Mouse (Mus musculus) right cerebral cortex, postnatal 10 days (tissue): ENCODE measurements around the gene Spata25.
"Not testable (repeated sequence)": the region's sequence is repeated elsewhere in the genome, so short reads cannot be mapped to it uniquely, and the experiment has no call there.

ENCODE experiments used
- DNase-seq, 2 experiments: peaks; one replicate each; pipeline ENCODE4 v3.0.0; 2021; ENCODE audit warnings: low spot score in 2 of 2

Spata25 gene

GRCm38 (mm10) chr2:164855572-164855971 lies 27.2 kb upstream of the Spata25 start:
- not testable (repeated sequence) for DNase-seq

DNA sequence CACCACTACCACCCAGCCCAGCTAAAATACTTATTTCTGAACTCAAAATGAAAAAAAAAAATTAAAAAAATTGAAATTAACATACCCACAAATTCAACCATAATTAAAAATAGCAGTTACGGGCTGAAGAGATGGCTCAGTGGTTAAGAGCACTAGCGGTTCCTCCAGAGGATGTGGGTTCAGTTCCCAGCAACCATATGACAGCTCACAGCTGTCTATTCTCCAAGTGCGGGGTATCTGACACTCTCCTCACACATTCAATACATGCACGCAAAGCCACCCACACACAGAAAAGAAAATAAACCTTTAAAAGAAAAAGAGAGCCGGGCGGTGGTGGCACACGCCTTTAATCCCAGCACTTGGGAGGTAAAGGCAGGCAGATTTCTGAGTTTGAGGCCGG lies 21.7 kb upstream of the Spata25 start:
- no peak for DNase-seq

DNA sequence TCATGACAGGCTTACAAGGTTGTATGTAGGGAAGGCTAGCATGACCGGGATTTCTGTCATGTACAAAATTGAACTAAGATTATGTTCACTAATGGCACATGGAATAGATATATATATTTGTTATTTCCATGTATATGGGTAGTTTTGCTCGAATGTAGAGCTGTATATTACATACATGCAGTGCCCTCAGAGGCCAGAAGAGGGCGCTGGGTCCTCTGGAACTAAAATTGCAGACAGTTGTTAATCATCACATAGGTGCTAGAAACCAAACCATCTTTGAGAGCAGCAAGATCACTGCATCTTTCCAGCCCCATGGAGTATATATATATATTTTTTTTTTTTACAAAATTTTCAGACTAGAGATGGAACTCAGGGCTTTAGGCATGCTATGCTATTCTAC lies 17.4 kb upstream of the Spata25 start:
- peak in 1 of 2 experiments; percentile 21 for DNase-seq

DNA sequence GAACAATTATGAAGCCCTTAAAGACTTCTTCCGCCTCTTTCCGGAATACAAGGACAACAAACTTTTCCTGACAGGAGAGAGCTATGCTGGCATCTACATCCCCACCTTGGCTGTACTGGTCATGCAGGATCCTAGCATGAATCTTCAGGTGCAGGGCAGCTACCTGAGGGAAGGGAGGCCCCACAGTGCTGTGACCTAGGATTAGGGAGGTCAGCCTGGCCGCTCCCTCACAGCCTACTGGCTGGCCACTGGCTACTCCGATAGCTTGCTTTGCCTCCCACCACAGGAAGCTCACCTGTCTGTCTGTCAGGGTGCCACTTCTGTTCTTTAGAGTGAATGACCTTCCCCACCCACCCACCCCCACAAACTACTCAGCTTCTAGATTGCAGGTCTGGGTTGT lies 6.8 kb upstream of the Spata25 start:
- DNase-seq: no peak

GRCm38 (mm10) chr2:164834531-164834930 lies 6.2 kb upstream of the Spata25 start:
- DNase-seq: no peak

DNA sequence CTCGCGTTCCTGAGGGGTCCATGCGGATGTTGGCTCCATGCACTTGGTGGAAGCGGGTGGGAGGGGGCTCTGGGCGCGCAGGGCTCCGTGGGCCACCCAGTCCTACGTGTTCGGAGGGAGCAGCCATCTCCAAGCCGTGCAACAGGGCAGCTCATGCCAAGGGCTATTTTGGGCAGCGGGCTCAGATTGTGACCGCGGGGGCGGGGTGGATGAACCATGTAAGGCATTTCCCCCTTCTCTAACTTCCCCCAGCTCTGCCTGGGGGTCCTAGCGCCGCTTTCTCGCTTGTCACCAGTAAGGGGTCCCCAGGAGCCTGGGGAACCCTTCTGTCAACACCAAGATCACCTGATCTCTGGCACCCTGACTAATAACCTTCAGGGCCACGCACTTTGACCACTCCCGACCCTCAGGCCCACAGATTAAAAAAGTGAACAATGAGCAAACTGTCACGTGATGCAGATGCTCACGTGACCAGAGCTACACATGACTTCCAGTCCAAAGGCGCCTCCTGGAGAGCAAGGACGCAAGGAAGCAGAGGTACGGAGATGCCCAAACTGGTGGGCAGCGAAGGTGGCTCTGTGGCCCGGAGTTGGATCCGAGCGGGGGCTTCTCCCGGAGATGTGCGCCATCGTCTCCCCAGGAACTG lies 5.1 kb upstream of the Spata25 start, which contains the start of gene Neurl2:
TSS of gene Neurl2 (minus strand) at position 143 of the 646 bp plus-strand sequence.
- DNase-seq: peak; percentile 95 to 97

- DNase-seq: peak; percentile 89 to 91
Measured at GRCm38 (mm10) chr2:164832748-164833301, 4.5 kb upstream of the Spata25 start, which contains the start of gene Ctsa. Gene Ctsa (plus strand): TSS chr2:164832873.

GRCm38 (mm10) chr2:164832032-164832747 lies 3.9 kb upstream of the Spata25 start:
- no peak for DNase-seq

DNA sequence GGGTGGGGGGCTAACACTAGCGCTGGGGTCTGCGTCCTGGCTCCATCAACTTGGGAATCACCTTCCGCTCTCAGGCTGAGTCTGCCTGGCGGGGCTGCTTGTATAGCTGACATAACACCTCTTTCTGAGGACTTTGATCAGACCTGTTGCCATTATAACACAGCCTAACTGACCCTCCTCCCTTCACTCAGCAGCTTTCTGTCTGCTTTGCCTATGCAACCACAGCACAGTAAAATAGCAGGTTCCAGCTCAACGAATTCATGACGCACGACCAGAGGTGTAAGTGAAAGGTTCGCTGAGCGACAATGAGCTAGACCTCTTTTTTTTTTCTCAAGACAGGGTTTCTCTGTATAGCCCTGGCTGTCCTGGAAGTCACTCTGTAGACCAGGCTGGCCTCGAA lies 2.7 kb upstream of the Spata25 start:
- DNase-seq: no peak

- DNase-seq: no peak
Measured at GRCm38 (mm10) chr2:164829090-164829489, 753 bp upstream of the Spata25 start.

DNA sequence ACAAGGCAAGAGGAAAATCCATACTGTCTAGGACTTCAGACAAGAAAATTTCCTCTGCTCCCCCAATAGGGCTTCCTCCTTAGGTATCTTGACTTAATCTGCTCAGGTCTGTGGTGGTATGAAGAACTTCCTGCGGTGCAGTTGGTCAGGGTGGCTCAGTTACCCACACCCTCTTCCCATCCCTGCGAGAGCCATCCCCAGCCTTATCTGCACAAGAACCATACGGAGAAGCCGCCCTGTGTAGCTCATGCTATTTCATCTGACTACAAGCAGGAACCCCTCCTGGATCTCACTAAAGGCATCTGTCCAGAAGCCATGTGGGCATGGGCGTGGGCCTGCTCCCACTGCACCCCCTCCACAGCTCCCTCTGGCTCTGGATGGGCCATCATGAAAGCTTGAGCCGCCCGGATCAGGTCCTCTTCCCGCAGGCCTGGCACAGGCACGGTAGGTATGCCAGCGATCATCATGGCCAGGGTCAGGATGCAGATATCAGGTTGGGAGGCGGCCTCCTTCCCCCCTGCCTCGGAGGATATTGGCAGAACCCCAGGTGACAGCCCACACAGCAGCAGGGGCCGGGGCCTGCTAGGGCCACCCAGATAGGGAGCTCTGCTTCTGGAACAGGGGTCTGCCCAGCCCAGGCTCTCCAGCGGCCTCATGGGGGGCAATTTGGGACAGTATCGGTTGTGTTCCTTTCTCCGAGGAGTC lies 1.0 kb downstream of the Spata25 start:
- DNase-seq: peak in 1 of 2 experiments; percentile 33

DNA sequence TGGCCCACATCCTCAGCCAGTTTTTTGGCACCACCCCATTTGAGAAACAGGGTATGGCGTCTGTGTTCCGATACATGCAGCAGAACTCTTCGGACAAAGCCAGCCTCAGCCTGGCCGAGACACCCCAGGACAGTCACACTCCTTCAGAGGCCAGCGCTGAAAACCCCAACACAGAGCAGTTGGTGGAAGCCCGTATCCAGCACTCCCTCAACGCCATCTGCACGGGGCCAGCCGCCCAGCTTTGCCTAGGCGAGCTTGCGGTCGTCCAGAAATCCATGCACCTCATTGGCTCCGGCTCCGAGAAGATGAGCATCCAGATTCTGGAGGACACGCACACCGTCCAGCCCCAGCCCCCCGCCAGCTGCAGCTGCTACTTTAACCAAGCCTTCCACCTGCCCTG lies 2.8 kb downstream of the Spata25 start:
- peak in 1 of 2 experiments; percentile 45 for DNase-seq

DNA sequence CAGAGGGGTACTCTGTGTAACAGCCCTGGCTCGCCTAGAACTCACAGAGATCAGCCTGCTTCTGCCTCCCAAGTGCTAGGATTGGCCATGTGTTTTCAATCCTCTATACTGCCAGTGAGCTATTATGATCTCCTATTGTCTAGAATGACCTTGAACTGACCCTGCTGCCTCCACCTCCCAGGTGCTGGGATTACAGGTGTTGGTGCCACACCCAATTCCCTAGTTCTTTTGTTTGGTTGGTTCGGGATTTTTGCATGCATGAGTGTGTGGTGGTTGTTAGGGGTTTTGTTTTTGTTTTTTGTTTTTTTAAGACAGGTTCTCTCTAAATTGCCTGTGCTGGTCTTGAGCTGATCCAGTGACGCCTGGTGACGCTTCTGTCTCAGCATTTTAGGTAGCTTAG lies 4.4 kb downstream of the Spata25 start:
- DNase-seq: no peak

GRCm38 (mm10) chr2:164823181-164823585 lies 5.2 kb downstream of the Spata25 start:
- DNase-seq: no peak

GRCm38 (mm10) chr2:164822636-164823165 lies 5.6 kb downstream of the Spata25 start, which contains the start of gene Zswim1:
Gene Zswim1 (plus strand): TSS chr2:164822686.
- DNase-seq: peak; percentile 100

DNA sequence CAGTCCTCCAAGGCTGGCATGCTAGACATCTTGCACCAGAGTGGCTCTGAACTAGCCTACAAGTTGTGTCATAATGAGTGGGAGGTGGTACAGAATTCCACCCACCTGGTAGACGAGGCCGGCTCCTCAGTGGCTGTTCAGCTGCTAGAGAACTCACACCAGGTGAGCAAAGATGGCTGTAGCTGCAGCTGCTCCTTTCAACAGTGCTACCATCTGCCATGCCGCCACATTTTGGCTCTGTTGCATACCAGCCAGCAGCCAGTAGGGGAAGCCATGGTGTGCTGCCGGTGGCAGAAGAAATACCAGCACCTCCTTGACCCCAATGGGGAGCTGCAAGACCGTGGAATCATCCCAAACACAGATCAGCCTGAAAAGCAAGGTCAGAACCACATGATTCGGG lies 7.3 kb downstream of the Spata25 start:
- peak in 1 of 2 experiments; percentile 35 for DNase-seq

GRCm38 (mm10) chr2:164817703-164818102 lies 10.6 kb downstream of the Spata25 start:
- no peak for DNase-seq

- no peak for DNase-seq
Measured at GRCm38 (mm10) chr2:164817206-164817605, 11.1 kb downstream of the Spata25 start.

DNA sequence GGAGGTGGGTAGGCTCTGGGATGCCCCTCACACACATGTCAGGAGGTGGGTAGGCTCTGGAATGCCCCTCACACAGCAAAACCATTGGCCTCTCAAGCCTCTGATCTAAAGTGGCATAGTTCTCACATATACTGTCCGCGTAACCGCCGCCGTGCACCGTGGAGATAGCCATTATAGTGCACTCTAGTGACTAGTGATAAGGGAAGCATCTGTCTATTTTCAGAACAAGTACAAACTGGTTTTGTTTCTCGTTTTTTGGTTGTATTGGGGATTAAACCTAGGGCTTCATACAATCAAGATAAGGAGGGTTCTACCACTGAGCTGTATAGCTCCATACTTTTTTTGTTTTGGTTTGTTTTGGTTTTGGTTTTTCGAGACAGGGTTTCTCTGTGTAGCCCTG lies 12.5 kb downstream of the Spata25 start:
- DNase-seq: no peak

- no peak for DNase-seq
Measured at GRCm38 (mm10) chr2:164815348-164815747, 13.0 kb downstream of the Spata25 start.

- DNase-seq: no peak
Measured at GRCm38 (mm10) chr2:164813557-164813956, 14.8 kb downstream of the Spata25 start.

DNA sequence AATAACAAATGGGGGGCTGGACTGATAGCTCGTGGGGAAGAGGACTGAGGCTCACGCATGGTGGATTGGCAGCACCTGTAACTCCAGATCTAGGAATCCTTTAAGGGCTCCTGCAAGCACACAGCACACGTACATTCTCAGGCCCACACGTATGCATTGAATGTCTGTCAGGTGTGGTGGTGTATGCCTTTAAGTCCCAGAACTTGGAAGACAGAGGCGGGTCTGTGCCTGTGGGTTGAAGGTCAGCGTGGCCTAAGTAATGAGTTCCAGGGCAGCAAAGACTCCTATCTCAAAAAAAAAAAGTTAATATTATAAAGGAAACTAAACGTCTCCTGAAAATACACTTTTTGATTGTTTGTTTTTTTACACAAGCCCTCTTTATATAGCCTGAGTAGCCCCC lies 21.7 kb downstream of the Spata25 start:
- no peak for DNase-seq
